In genomic region chr6:8210661-8211060, GRCm38 (mm10) we compare ENCODE assay signal across 8 mouse cellular contexts. TPM values are rescaled to one million over a fixed set of nuclear protein-coding genes. Genes with fewer than 3 reads are reported as not detected.
DNase-seq lines count a peak whose midpoint lies in the region; ATAC-seq and TF ChIP-seq lines count a peak whose summit lies in the region.
"Had no signal": no experiment of that assay in that cellular context is flagged by ENCODE, and none has a peak within 500 bp of the region (broad histone marks: within the 10 kb centered on the region; RNA-seq: fewer than 3 reads in every experiment).

No protein-coding gene starts in this region.

- no peak for DNase-seq in forebrain, embryonic 11.5 days (ENCODE audit: low spot score)
- DNase-seq in liver, embryonic 11.5 days (ENCODE audit: low spot score), result no peak
- DNase-seq in lung, postnatal 0 days (ENCODE audit: low spot score), result no peak
- no peak for DNase-seq in adrenal gland, adult 8-10 months

- H3K36me3 ChIP-seq in megakaryocyte, embryonic 14.5 days (replicated peaks; ENCODE audit: low read length), result peaks cover 40% of the 10 kb centered on the region
- no peaks in the 10 kb centered on the region for H3K36me3 ChIP-seq in forebrain, embryonic 11.5 days (ENCODE audit: control insufficient read depth, insufficient read depth, low read length)
- H3K36me3 ChIP-seq in liver, embryonic 11.5 days (ENCODE audit: control insufficient read depth, insufficient read depth, low read length), result peaks cover 9% of the 10 kb centered on the region; the same call in 1 of the 2 replicates
- H3K36me3 ChIP-seq in stomach, embryonic 15.5 days, result peaks cover 8% of the 10 kb centered on the region; the same call in 1 of the 2 replicates
- no peaks in the 10 kb centered on the region; the same call in 1 of the 2 replicates for H3K36me3 ChIP-seq in lung, postnatal 0 days (ENCODE audit: insufficient read depth, low read length)

- no peak for TF ChIP-seq EP300 in lung, postnatal 0 days (IDR thresholded peaks at IDR 0.05)

- no peak overlapping the region for H3K9ac ChIP-seq in forebrain, embryonic 11.5 days (ENCODE audit: low read length)
- no peak overlapping the region for H3K9ac ChIP-seq in liver, embryonic 11.5 days (ENCODE audit: low read depth, low read length)
- no peak overlapping the region for H3K9ac ChIP-seq in stomach, embryonic 15.5 days
- H3K9ac ChIP-seq in lung, postnatal 0 days (replicated peaks; ENCODE audit: low read depth), result no peak overlapping the region
- H3K9ac ChIP-seq: limb, embryonic 15.5 days had no signal

- no peak for TF ChIP-seq CTCF in lung, postnatal 0 days (IDR thresholded peaks at IDR 0.05)

- H3K4me1 ChIP-seq in megakaryocyte, embryonic 14.5 days, result peaks cover 16% of the 10 kb centered on the region
- H3K4me1 ChIP-seq in forebrain, embryonic 11.5 days (replicated peaks; ENCODE audit: control insufficient read depth, insufficient read depth, low read length), result peaks cover 4% of the 10 kb centered on the region; the same call in 1 of the 2 replicates
- peaks cover 7% of the 10 kb centered on the region for H3K4me1 ChIP-seq in liver, embryonic 11.5 days (replicated peaks; ENCODE audit: control insufficient read depth, insufficient read depth, low read length)
- H3K4me1 ChIP-seq in stomach, embryonic 15.5 days, result peaks cover 8% of the 10 kb centered on the region; the same call in 1 of the 2 replicates
- H3K4me1 ChIP-seq in lung, postnatal 0 days (ENCODE audit: insufficient read depth, low read depth, low read length), result peaks cover 8% of the 10 kb centered on the region; the same call in 1 of the 2 replicates

- 93% methylated on average over 3 of the region's 3 CpGs for WGBS in forebrain, embryonic 11.5 days
- WGBS in liver, embryonic 11.5 days, result 83% methylated on average over 3 of the region's 3 CpGs
- 91% methylated on average over 3 of the region's 3 CpGs for WGBS in stomach, embryonic 15.5 days
- WGBS in lung, postnatal 0 days, result 90% methylated on average over 3 of the region's 3 CpGs

- H3K9me3 ChIP-seq in megakaryocyte, embryonic 14.5 days, result no peaks in the 10 kb centered on the region
- H3K9me3 ChIP-seq in forebrain, embryonic 11.5 days (ENCODE audit: control insufficient read depth, low read length), result no peaks in the 10 kb centered on the region
- no peaks in the 10 kb centered on the region for H3K9me3 ChIP-seq in liver, embryonic 11.5 days (ENCODE audit: control insufficient read depth, low read length)
- H3K9me3 ChIP-seq in stomach, embryonic 15.5 days, result no peaks in the 10 kb centered on the region
- no peaks in the 10 kb centered on the region for H3K9me3 ChIP-seq in lung, postnatal 0 days (ENCODE audit: low read length)
- H3K9me3 ChIP-seq: limb, embryonic 15.5 days had no signal

- no peaks in the 10 kb centered on the region for H3K27me3 ChIP-seq in megakaryocyte, embryonic 14.5 days (replicated peaks)
- H3K27me3 ChIP-seq in forebrain, embryonic 11.5 days (ENCODE audit: control insufficient read depth, insufficient read depth, low read length), result no peaks in the 10 kb centered on the region
- no peaks in the 10 kb centered on the region for H3K27me3 ChIP-seq in liver, embryonic 11.5 days (replicated peaks; ENCODE audit: control insufficient read depth, insufficient read depth, low read length)
- no peaks in the 10 kb centered on the region for H3K27me3 ChIP-seq in stomach, embryonic 15.5 days (replicated peaks)
- no peaks in the 10 kb centered on the region for H3K27me3 ChIP-seq in lung, postnatal 0 days (replicated peaks; ENCODE audit: insufficient read depth, low read length)
- H3K27me3 ChIP-seq: limb, embryonic 15.5 days had no signal

- peak overlapping the region; percentile 50; the same call in 1 of the 2 replicates for H3K4me2 ChIP-seq in forebrain, embryonic 11.5 days (ENCODE audit: low read depth, low read length, severe bottlenecking)
- peak overlapping the region; percentile 70 for H3K4me2 ChIP-seq in liver, embryonic 11.5 days
- peak overlapping the region; percentile 55; the same call in 1 of the 2 replicates for H3K4me2 ChIP-seq in stomach, embryonic 15.5 days
- H3K4me2 ChIP-seq in lung, postnatal 0 days (replicated peaks; ENCODE audit: low read depth, low read length), result no peak overlapping the region

- no peak overlapping the region for H3K27ac ChIP-seq in forebrain, embryonic 11.5 days (ENCODE audit: low read depth, low read length)
- no peak overlapping the region for H3K27ac ChIP-seq in liver, embryonic 11.5 days (ENCODE audit: low read depth, low read length)
- H3K27ac ChIP-seq in stomach, embryonic 15.5 days, result no peak overlapping the region
- no peak overlapping the region for H3K27ac ChIP-seq in lung, postnatal 0 days (ENCODE audit: low read length)
- H3K27ac ChIP-seq: limb, embryonic 15.5 days had no signal

- peak overlapping the region; percentile 95 for H3K4me3 ChIP-seq in megakaryocyte, embryonic 14.5 days (replicated peaks)
- no peak overlapping the region for H3K4me3 ChIP-seq in forebrain, embryonic 11.5 days (ENCODE audit: low read depth, low read length)
- peak overlapping the region; percentile 89 for H3K4me3 ChIP-seq in liver, embryonic 11.5 days (ENCODE audit: low read depth, low read length)
- H3K4me3 ChIP-seq in stomach, embryonic 15.5 days (replicated peaks), result no peak overlapping the region; the same call in 1 of the 2 replicates
- H3K4me3 ChIP-seq in lung, postnatal 0 days (ENCODE audit: low read depth, low read length), result no peak overlapping the region

- no peak for ATAC-seq in megakaryocyte, adult 5-6 weeks (ENCODE audit: poor library complexity, severe bottlenecking)
- ATAC-seq in forebrain, embryonic 11.5 days (replicated peaks; ENCODE audit: low FRiP score), result no peak
- no peak for ATAC-seq in liver, embryonic 11.5 days (replicated peaks; ENCODE audit: low FRiP score)
- no peak for ATAC-seq in stomach, embryonic 15.5 days (ENCODE audit: insufficient read depth, low FRiP score, low read depth)
- ATAC-seq in lung, postnatal 0 days, result no peak

RNA-seq across cellular contexts. Expression of gene Mios, which starts 1.6 kb away (rescaled TPM):
- polyA plus RNA-seq in megakaryocyte, embryonic 14.5 days (2012; ENCODE audit: insufficient read depth, low replicate concordance), result 1.00 TPM in 1 of 2 replicates, not detected in the other
- total RNA-seq in megakaryocyte, adult 5-6 weeks (2015), result 11.2 and 13.2 TPM in 2 replicates
- 12.6 and 14.6 TPM in 2 replicates for total RNA-seq in megakaryocyte, adult 5-6 weeks (2017)
- 25.8 and 27.0 TPM in 2 replicates for polyA plus RNA-seq in forebrain, embryonic 11.5 days (2014; fragmentation: Nextera tagmentation; extraction: Ambion mirVana)
- 28.9 and 35.1 TPM in 2 replicates for polyA plus RNA-seq in liver, embryonic 11.5 days (2014; fragmentation: Nextera tagmentation; extraction: Ambion mirVana)
- 22.9 and 23.3 TPM in 2 replicates for polyA plus RNA-seq in stomach, embryonic 15.5 days (2015; fragmentation: Nextera tagmentation; extraction: Ambion mirVana)
- polyA plus RNA-seq in lung, postnatal 0 days (2015; fragmentation: Nextera tagmentation; extraction: Ambion mirVana), result 14.2 and 14.4 TPM in 2 replicates
- total RNA-seq in adrenal gland, adult 8-10 months (2022), result 10 to 100 TPM; 17.4 to 21.3 (median 19.3) TPM

RNA-seq across cellular contexts. Expression of gene Col28a1, which starts 18.2 kb away (rescaled TPM):
- polyA plus RNA-seq in megakaryocyte, embryonic 14.5 days (2012; ENCODE audit: insufficient read depth, low replicate concordance), result not detected in 2 replicates
- total RNA-seq in megakaryocyte, adult 5-6 weeks (2015), result 0.02 TPM in 1 of 2 replicates, not detected in the other
- not detected in 2 replicates for total RNA-seq in megakaryocyte, adult 5-6 weeks (2017)
- 0.09 TPM in 1 of 2 replicates, not detected in the other for polyA plus RNA-seq in forebrain, embryonic 11.5 days (2014; fragmentation: Nextera tagmentation; extraction: Ambion mirVana)
- polyA plus RNA-seq in liver, embryonic 11.5 days (2014; fragmentation: Nextera tagmentation; extraction: Ambion mirVana), result not detected in 2 replicates
- 2.0 TPM in 2 replicates for polyA plus RNA-seq in stomach, embryonic 15.5 days (2015; fragmentation: Nextera tagmentation; extraction: Ambion mirVana)
- 0.75 and 1.2 TPM in 2 replicates for polyA plus RNA-seq in lung, postnatal 0 days (2015; fragmentation: Nextera tagmentation; extraction: Ambion mirVana)
- total RNA-seq in adrenal gland, adult 8-10 months (2022), result 1 to 10 TPM in 2 of 4 experiments, under 1 TPM in 2; 0.80 to 2.8 (median 1.4) TPM

RNA-seq across cellular contexts. Expression of gene Rpa3, which starts 48.3 kb away (rescaled TPM):
- 3.9 TPM in 1 of 2 replicates, not detected in the other for polyA plus RNA-seq in megakaryocyte, embryonic 14.5 days (2012; ENCODE audit: insufficient read depth, low replicate concordance)
- total RNA-seq in megakaryocyte, adult 5-6 weeks (2015), result 91.2 and 100 TPM in 2 replicates
- 64.0 and 76.1 TPM in 2 replicates for total RNA-seq in megakaryocyte, adult 5-6 weeks (2017)
- 174 and 194 TPM in 2 replicates for polyA plus RNA-seq in forebrain, embryonic 11.5 days (2014; fragmentation: Nextera tagmentation; extraction: Ambion mirVana)
- polyA plus RNA-seq in liver, embryonic 11.5 days (2014; fragmentation: Nextera tagmentation; extraction: Ambion mirVana), result 211 and 219 TPM in 2 replicates
- polyA plus RNA-seq in stomach, embryonic 15.5 days (2015; fragmentation: Nextera tagmentation; extraction: Ambion mirVana), result 153 and 172 TPM in 2 replicates
- 89.1 and 89.6 TPM in 2 replicates for polyA plus RNA-seq in lung, postnatal 0 days (2015; fragmentation: Nextera tagmentation; extraction: Ambion mirVana)
- 10 to 100 TPM; 15.4 to 19.1 (median 17.4) TPM for total RNA-seq in adrenal gland, adult 8-10 months (2022)

RNA-seq across cellular contexts. Expression of gene Umad1, which starts 48.4 kb away (rescaled TPM):
- 9.2 and 14.2 TPM in 2 replicates for polyA plus RNA-seq in megakaryocyte, embryonic 14.5 days (2012; ENCODE audit: insufficient read depth, low replicate concordance)
- 27.2 and 28.5 TPM in 2 replicates for total RNA-seq in megakaryocyte, adult 5-6 weeks (2015)
- 13.6 and 14.1 TPM in 2 replicates for total RNA-seq in megakaryocyte, adult 5-6 weeks (2017)
- polyA plus RNA-seq in forebrain, embryonic 11.5 days (2014; fragmentation: Nextera tagmentation; extraction: Ambion mirVana), result 16.9 and 18.9 TPM in 2 replicates
- polyA plus RNA-seq in liver, embryonic 11.5 days (2014; fragmentation: Nextera tagmentation; extraction: Ambion mirVana), result 20.6 and 23.1 TPM in 2 replicates
- polyA plus RNA-seq in stomach, embryonic 15.5 days (2015; fragmentation: Nextera tagmentation; extraction: Ambion mirVana), result 25.7 and 29.5 TPM in 2 replicates
- 17.6 and 21.0 TPM in 2 replicates for polyA plus RNA-seq in lung, postnatal 0 days (2015; fragmentation: Nextera tagmentation; extraction: Ambion mirVana)
- 10 to 100 TPM; 18.4 to 23.3 (median 22.1) TPM for total RNA-seq in adrenal gland, adult 8-10 months (2022)

RNA-seq across cellular contexts. Expression of gene Gm45062, which starts 48.6 kb away (rescaled TPM):
- polyA plus RNA-seq in megakaryocyte, embryonic 14.5 days (2012; ENCODE audit: insufficient read depth, low replicate concordance), result not detected in 2 replicates
- total RNA-seq in megakaryocyte, adult 5-6 weeks (2015), result 3.2 and 5.0 TPM in 2 replicates
- total RNA-seq in megakaryocyte, adult 5-6 weeks (2017), result 8.0 and 9.8 TPM in 2 replicates
- 13.6 and 19.1 TPM in 2 replicates for polyA plus RNA-seq in forebrain, embryonic 11.5 days (2014; fragmentation: Nextera tagmentation; extraction: Ambion mirVana)
- 3.9 and 4.8 TPM in 2 replicates for polyA plus RNA-seq in liver, embryonic 11.5 days (2014; fragmentation: Nextera tagmentation; extraction: Ambion mirVana)
- polyA plus RNA-seq in stomach, embryonic 15.5 days (2015; fragmentation: Nextera tagmentation; extraction: Ambion mirVana), result 8.7 and 9.7 TPM in 2 replicates
- 2.1 and 3.3 TPM in 2 replicates for polyA plus RNA-seq in lung, postnatal 0 days (2015; fragmentation: Nextera tagmentation; extraction: Ambion mirVana)
- total RNA-seq in adrenal gland, adult 8-10 months (2022), result 1 to 10 TPM in 2 of 4 experiments, under 1 TPM in 1, not detected in 1; 0.07 to 1.5 (median 1.1) TPM

Comparison
In these comparisons a context has a peak if more than half of its experiments do, and no peak if none do; other contexts are left out.
1. H3K4me3 ChIP-seq: peak in megakaryocyte, embryonic 14.5 days (single experiment) and liver, embryonic 11.5 days (single experiment); none in forebrain, embryonic 11.5 days (single experiment), stomach, embryonic 15.5 days (single experiment) and lung, postnatal 0 days (single experiment).
2. RNA of gene Rpa3, which starts 48.3 kb away (polyA plus RNA-seq): 211 to 219 TPM in liver, embryonic 11.5 days, 174 to 194 TPM in forebrain, embryonic 11.5 days, 153 to 172 TPM in stomach, embryonic 15.5 days and 89.1 to 89.6 TPM in lung, postnatal 0 days; 3.9 TPM in megakaryocyte, embryonic 14.5 days; every median in the first group is over 10 times any median in the second.